Mouse (Mus musculus) kidney, adult 18-20 months (tissue): ENCODE measurements at regions not wholly inside any gene's neighbourhood (a gene's known extent, or its start where the extent isn't known, plus 50 kb on each side); places are given as distances from the start of the nearest gene placed in this dataset.
A peak's percentile ranks its signal among the peaks of the same experiment; 100 is the strongest.
"Not testable (repeated sequence)": the region's sequence is repeated elsewhere in the genome, so short reads cannot be mapped to it uniquely, and the experiment has no call there.

ENCODE experiments used
- DNase-seq: peaks from one replicate; pipeline ENCODE4 v3.0.0; 2021

GRCm38 (mm10) chr5:26586108-26586507, 230.9 kb upstream of the Dpp6 start:
- DNase-seq: no peak

DNA sequence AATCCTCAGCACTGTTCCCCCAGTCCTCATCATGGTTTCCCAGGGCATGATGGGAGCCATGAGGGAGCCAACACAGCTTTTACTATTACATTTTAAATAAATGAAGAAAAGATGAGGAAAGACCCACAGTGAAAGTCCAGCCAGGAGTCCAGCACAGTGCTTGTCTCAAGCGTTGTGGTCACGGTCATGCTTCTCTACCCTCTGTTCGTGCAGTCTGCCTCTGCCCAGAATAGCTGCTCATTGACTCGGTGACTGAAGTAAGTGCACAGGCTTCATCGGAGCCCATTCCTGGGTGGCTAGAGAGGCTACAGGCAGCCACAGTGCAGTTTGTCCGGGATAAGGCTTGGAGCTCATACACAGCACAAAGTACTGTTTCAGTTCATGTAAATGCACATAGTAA, 226.1 kb upstream of the Dpp6 start:
- DNase-seq: no peak

DNA sequence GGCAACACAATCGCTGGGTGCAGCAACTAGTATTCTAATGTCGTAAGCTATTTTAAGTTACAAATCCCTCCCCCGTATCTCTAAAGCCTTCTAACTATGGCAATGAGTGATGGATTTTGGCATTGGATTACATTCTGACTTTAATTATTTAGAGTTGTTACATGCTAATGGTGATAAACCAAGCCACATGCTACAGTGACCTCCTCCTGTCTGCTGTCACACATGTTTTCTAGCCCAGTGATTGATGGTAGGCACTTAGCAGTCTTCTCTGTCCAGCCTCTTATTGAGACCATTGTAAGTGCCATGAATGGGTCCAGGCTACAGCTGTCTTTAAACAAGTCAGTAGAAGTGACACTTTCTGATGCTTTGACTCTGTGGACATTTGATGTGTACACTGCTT, 224.7 kb upstream of the Dpp6 start:
- DNase-seq: no peak

DNA sequence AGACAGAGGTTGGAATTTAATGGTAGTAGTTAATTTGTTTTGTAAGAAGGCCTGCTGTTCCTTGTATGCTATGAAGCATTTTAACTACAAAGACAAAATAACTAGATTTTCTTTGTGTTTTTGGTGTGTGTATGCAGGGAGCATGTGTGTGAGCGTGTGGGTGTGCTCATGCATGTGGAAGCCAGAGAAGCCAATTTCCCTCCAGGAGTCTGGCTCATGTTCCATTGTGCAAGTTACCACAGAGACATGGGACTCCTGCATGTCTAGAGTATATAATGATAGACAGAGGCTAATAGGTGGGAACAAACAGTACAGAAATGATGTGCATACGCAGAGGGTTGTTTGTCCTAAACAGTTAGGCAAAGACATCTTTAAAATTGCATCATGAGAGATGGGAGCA, 219.0 kb upstream of the Dpp6 start:
- no peak for DNase-seq

DNA sequence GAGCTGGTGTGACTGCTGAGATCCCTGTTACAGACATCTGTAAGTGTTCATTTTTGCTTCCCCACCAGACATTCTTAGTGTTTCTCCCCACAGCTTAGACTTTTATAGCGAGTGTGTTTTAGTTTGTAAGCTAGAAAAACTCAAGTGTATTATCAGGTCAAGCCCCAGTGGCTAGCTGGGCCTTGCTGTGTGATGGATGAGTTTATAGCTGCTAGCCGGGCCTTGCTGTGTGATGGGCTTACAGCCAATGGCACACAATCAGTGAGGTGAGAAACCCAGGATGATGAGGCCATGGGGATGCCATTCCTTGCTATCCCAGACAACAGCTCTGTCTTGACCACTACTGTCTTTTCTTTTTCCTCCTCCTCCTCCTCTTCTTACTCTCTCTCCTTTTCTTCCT, 197.7 kb upstream of the Dpp6 start:
- no peak for DNase-seq

GRCm38 (mm10) chr5:26622116-26622515, 194.9 kb upstream of the Dpp6 start:
- DNase-seq: no peak

GRCm38 (mm10) chr5:26671478-26671877, 145.5 kb upstream of the Dpp6 start:
- DNase-seq: no peak

DNA sequence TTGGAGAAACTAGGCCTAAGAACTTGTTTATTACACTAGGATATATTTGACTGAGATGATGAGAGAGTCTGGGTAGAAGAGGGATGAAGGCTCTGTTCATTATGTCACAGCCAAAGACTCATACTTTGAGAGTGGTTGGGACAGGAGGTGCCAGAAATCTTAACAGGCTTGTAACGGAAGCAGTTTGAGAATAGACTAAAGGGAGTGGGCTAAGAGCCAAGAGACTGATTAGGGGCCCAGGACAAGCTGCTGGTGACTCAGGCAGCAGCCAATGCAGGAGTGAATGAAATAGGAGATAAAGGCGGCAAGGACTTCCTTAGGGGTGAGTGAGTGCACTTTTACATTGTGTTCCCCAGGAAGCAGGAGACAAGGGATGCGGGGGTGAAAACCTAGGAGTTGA, 127.2 kb upstream of the Dpp6 start:
- no peak for DNase-seq

GRCm38 (mm10) chr5:26691121-26691520, 125.9 kb upstream of the Dpp6 start:
- DNase-seq: no peak

GRCm38 (mm10) chr5:26692013-26692412, 125.0 kb upstream of the Dpp6 start:
- no peak for DNase-seq

GRCm38 (mm10) chr5:26703621-26704020, 113.4 kb upstream of the Dpp6 start:
- DNase-seq: not testable (repeated sequence)

DNA sequence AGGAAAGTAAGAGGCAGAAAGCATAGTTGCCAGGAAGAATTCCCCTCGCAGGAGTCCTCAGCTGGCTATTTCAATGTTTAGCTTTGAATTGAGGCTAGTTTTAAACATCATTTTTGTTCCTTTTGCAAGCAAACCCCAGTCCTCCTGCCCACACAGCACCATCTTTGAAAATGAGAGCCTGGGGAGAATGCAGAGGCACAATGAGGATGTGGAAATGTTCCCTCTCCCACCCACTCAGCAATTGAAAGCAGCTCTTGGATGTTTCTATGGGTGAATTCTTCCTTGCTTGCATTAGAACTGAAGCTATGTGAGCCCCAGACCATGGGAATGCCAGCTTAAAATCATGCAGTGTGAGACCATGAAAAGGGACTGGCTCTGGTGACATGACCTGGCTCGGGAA, 109.3 kb upstream of the Dpp6 start:
- no peak for DNase-seq

GRCm38 (mm10) chr5:26724491-26724890, 92.5 kb upstream of the Dpp6 start:
- DNase-seq: no peak

DNA sequence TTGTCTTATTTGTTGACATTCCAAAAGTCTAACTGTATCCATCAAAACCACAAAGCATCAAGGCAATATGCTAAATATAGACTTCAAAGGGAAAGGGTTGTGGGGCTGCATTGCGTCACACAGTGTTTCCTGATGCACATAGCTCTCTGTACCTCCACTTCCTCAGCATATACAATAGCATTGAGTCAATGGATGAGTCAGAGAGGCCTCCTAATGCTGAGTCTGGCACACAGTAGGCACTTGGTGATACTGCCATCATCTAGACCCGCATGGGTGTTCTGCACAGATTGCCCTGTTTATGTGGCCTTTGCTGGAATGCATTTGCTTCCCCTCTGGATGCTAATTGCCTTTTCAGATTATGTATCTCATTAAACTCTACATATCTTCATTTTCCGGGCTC, 91.0 kb upstream of the Dpp6 start:
- DNase-seq: no peak

- DNase-seq: not testable (repeated sequence)
Observed at GRCm38 (mm10) chr5:26751196-26751595, 65.8 kb upstream of the Dpp6 start.

DNA sequence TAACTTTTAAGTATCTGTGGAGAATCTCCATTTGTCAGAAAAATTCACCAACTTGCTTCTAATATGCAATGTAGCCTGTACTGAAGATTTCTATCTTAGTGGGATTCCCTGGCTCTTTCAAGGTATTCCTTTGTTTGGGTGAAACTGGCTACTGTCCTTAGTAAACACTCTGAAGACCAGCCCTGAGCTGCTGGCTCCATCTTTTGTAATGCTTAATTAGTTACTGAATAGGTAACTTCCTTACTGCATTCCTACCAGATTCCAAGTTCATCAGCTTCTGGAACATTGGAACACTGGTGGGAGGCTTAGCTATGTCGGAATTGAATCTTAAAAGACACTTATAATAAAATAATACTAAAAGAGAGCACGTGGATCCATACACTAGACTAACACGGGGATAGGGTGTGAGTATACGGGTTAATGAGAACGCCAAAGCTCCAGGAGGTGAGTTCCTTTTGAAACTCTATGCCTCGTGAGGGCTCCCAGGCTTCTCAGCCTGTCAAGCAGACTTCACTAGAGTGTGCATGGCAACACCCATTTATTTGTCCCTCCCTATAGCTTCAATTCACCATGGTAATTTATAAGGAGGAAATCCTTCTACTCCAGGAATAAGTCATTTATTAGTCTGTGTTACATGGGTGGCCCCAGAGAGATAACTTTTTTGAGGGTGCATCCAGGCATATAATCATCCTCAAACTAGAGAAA, 65.2 kb upstream of the Dpp6 start:
- not testable (repeated sequence) for DNase-seq

DNA sequence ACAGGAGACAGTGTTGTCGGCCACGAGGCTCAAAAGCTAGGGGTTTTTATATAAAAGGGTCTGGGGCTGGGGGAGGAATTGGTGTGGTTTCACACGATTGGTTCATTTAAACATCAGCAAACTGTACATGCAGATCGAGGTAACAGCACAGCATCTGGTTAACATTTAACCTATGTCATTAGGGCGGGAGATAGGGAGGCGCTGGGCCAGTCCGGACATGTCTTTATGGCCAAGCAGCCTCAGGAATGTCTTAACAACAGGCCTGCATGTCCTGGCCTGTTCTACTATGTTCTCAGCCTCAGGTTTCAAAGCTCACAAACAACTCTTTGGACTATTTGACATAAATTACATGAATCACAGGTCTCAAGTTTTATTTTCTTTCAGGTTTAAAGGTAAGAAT, 62.9 kb upstream of the Dpp6 start:
- DNase-seq: peak; percentile 39
